Mouse (Mus musculus): ENCODE measurements around the gene Gm13023. TPM values are rescaled to one million over a fixed set of nuclear protein-coding genes. Genes with fewer than 3 reads are reported as not detected.
"Not testable (repeated sequence)": the region's sequence is repeated elsewhere in the genome, so short reads cannot be mapped to it uniquely, and the experiment has no call there.

The Gm13023 gene
- not detected in 2 replicates for total RNA-seq (2014; rRNA removed)
- polyA plus RNA-seq (2012; rRNA removed), result not detected in 2 replicates

GRCm38 (mm10) chr4:143789052-143789451, at the start of gene Gm13023:
Gene Gm13023 (plus strand): TSS chr4:143789352.
- 87% methylated on average over 3 of the region's 3 CpGs for WGBS

GRCm38 (mm10) chr4:143815993-143816392, 26.8 kb downstream of the Gm13023 start, which contains the start of gene Gm13084:
Gene Gm13084 (minus strand): TSS chr4:143816093.
- TF ChIP-seq CTCF (IDR thresholded peaks at IDR 0.05; ENCODE audit: low read depth, low read length) (no peak), POLR2A (IDR thresholded peaks at IDR 0.05; ENCODE audit: extremely low read depth, insufficient read depth, low read length) (no peak)
- 65% methylated on average over 2 of the region's 2 CpGs for WGBS
- Histone ChIP-seq H3K27ac (replicated peaks; ENCODE audit: insufficient read depth, low read depth, low read length) (no peak within 1 kb of the TSS), H3K4me3 (ENCODE audit: insufficient read depth, low read depth, low read length) (no peak within 1 kb of the TSS), H3K79me2 (ENCODE audit: control insufficient read depth, insufficient read depth, low read length) (no peaks in the 10 kb centered on the region), H3K27me3 (ENCODE audit: control insufficient read depth, insufficient read depth, low read length) (no peaks in the 10 kb centered on the region), H3K9ac (ENCODE audit: low read depth, low read length) (no peak within 1 kb of the TSS), H3K4me1 (ENCODE audit: control insufficient read depth, insufficient read depth, low read length) (no peaks in the 10 kb centered on the region), H3K36me3 (ENCODE audit: control insufficient read depth, insufficient read depth, low read length) (no peaks in the 10 kb centered on the region)
- no peak for DNase-seq (ENCODE audit: extremely low read depth, low read depth, low spot score)

More at GRCm38 (mm10) chr4:143789052-143789451, at the start of gene Gm13023:
- H3K4me1 ChIP-seq (ENCODE audit: control insufficient read depth, insufficient read depth, low read length); H3K79me2 ChIP-seq (ENCODE audit: control insufficient read depth, insufficient read depth, low read length); H3K27me3 ChIP-seq (ENCODE audit: control insufficient read depth, insufficient read depth, low read length); H3K27ac ChIP-seq (replicated peaks; ENCODE audit: insufficient read depth, low read depth, low read length); DNase-seq (ENCODE audit: extremely low read depth, low read depth, low spot score); H3K4me3 ChIP-seq (ENCODE audit: insufficient read depth, low read depth, low read length); H3K9ac ChIP-seq (ENCODE audit: low read depth, low read length); H3K36me3 ChIP-seq (ENCODE audit: control insufficient read depth, insufficient read depth, low read length): not testable (repeated sequence)

Other genes starting within 250 kb of the Gm13023 start
- gene BC080695, start 237.7 kb upstream of the Gm13023 start, total RNA-seq (2014; rRNA removed), result not detected in 2 replicates
- not detected in 2 replicates for gene BC080695, start 237.7 kb upstream of the Gm13023 start, polyA plus RNA-seq (2012; rRNA removed)
- not detected in 2 replicates for gene Gm13057, start 237.6 kb upstream of the Gm13023 start, total RNA-seq (2014; rRNA removed)
- gene Gm13057, start 237.6 kb upstream of the Gm13023 start, polyA plus RNA-seq (2012; rRNA removed), result not detected in 2 replicates
- not detected in 2 replicates for gene Gm13083, start 174.3 kb upstream of the Gm13023 start, total RNA-seq (2014; rRNA removed)
- gene Gm13083, start 174.3 kb upstream of the Gm13023 start, polyA plus RNA-seq (2012; rRNA removed), result not detected in 2 replicates
- gene Gm13088, start 132.1 kb upstream of the Gm13023 start, total RNA-seq (2014; rRNA removed), result not detected in 2 replicates
- gene Gm13088, start 132.1 kb upstream of the Gm13023 start, polyA plus RNA-seq (2012; rRNA removed), result not detected in 2 replicates
- gene Gm13089, start 86.6 kb upstream of the Gm13023 start, total RNA-seq (2014; rRNA removed), result not detected in 2 replicates
- gene Gm13089, start 86.6 kb upstream of the Gm13023 start, polyA plus RNA-seq (2012; rRNA removed), result not detected in 2 replicates
- not detected in 2 replicates for gene Gm13078, start 69.9 kb upstream of the Gm13023 start, total RNA-seq (2014; rRNA removed)
- not detected in 2 replicates for gene Gm13078, start 69.9 kb upstream of the Gm13023 start, polyA plus RNA-seq (2012; rRNA removed)
- not detected in 2 replicates for gene Gm13084, start 26.7 kb downstream of the Gm13023 start, total RNA-seq (2014; rRNA removed)
- gene Gm13084, start 26.7 kb downstream of the Gm13023 start, polyA plus RNA-seq (2012; rRNA removed), result not detected in 2 replicates
- gene Gm13103, start 57.1 kb downstream of the Gm13023 start, total RNA-seq (2014; rRNA removed), result not detected in 2 replicates
- not detected in 2 replicates for gene Gm13103, start 57.1 kb downstream of the Gm13023 start, polyA plus RNA-seq (2012; rRNA removed)
- gene Pramef6, start 111.0 kb downstream of the Gm13023 start, total RNA-seq (2014; rRNA removed), result not detected in 2 replicates
- not detected in 2 replicates for gene Pramef6, start 111.0 kb downstream of the Gm13023 start, polyA plus RNA-seq (2012; rRNA removed)
- not detected in 2 replicates for gene Pramef25, start 161.7 kb downstream of the Gm13023 start, total RNA-seq (2014; rRNA removed)
- gene Pramef25, start 161.7 kb downstream of the Gm13023 start, polyA plus RNA-seq (2012; rRNA removed), result not detected in 2 replicates
- not detected in 2 replicates for gene Gm13101, start 177.6 kb downstream of the Gm13023 start, total RNA-seq (2014; rRNA removed)
- not detected in 2 replicates for gene Gm13101, start 177.6 kb downstream of the Gm13023 start, polyA plus RNA-seq (2012; rRNA removed)
- gene Pramef17, start 205.0 kb downstream of the Gm13023 start, total RNA-seq (2014; rRNA removed), result not detected in 2 replicates
- gene Pramef17, start 205.0 kb downstream of the Gm13023 start, polyA plus RNA-seq (2012; rRNA removed), result not detected in 2 replicates